Comparison of ENCODE assay signal across 19 mouse cellular contexts in genomic region chr2:6042644-6043043, GRCm38 (mm10).
DNase-seq lines count a peak whose midpoint lies in the region.
"Had no signal": no experiment of that assay in that cellular context is flagged by ENCODE, and none has a peak within 500 bp of the region (broad histone marks: within the 10 kb centered on the region; RNA-seq: fewer than 3 reads in every experiment).

No protein-coding gene starts in this region.

- DNase-seq in left cerebral cortex, adult 11 months (ENCODE audit: low spot score), result peak; percentile 7
- no peak for DNase-seq in left cerebral cortex, postnatal 4 days
- DNase-seq in cerebellum, adult 18-20 months, result peak; percentile 69 to 76
- DNase-seq in cerebellum, adult 9-11 months, result peak; percentile 75
- peak; percentile 3 for DNase-seq in skeletal muscle tissue, adult 2 months (ENCODE audit: low read depth, low spot score)
- DNase-seq in embryo, embryonic 11 days, result no peak
- no peak for DNase-seq in testis, postnatal 14 days (ENCODE audit: low spot score)
- DNase-seq: B cell, adult 2 months; forebrain, postnatal 0 days; gastrocnemius, postnatal 25 days; heart, adult 11 months; heart, postnatal 36 days; kidney, adult 8-10 months; kidney, postnatal 4 days; liver, postnatal 0 days; lung, postnatal 36 days; retina, postnatal 1 day; right cerebral cortex, postnatal 4 days; thymus, postnatal 4 days had no signal

- intact Hi-C loops in left cerebral cortex, postnatal 4 days (cut with DNase I), result no loop called here

Comparison
In these comparisons a context has a peak if more than half of its experiments do, and no peak if none do; other contexts are left out.
1. DNase-seq: peak in left cerebral cortex, adult 11 months (single experiment), cerebellum, adult 18-20 months (2 of 2), cerebellum, adult 9-11 months (single experiment) and skeletal muscle tissue, adult 2 months (single experiment); none in left cerebral cortex, postnatal 4 days (single experiment), embryo, embryonic 11 days (single experiment) and testis, postnatal 14 days (single experiment).